Mouse (Mus musculus) liver, postnatal 0 days (tissue): Measurements from ENCODE around the gene Meis2.

Source experiments
- CTCF ChIP-seq: sonication (generic); IDR thresholded peaks from 2 replicates; pipeline ENCODE4 v1.5.1; 2016; ENCODE audit warnings: antibody characterized with exemption, low read depth
- EP300 ChIP-seq: IDR thresholded peaks from 2 replicates; pipeline ENCODE4 v1.6.1; 2016; ENCODE audit warnings: antibody characterized with exemption, low read depth, mild to moderate bottlenecking

DNA sequence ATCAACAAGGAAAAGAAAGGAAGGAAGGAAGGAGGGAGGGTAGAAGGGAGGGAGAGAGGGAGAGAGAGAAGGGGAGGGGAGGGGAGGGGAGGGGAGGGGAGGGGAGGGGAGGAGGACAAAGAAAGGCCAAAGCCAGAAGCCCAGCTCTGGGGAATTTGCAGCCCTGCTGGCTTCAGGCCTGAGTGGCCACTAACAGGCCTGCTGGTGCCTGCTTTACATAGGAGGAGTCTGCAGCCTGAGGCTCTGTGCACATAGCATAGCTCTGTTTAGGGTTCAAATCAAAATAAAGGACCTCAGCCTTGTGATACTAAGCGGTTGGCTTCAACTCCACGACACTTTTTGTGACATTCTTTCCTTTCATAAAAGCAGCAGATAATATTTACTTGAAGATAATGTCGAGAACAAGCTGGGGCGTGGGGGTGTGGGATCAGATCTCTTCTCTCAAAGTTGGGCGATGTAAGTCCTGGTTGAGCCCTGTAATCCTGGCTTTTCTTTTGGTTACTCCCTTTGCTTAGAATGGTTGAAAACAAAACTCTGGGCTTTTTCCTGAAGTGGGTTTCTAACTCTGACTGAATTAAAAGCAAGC is 37.9 kb upstream of the Meis2 start:
- TF ChIP-seq CTCF (no peak), EP300 (no peak)
